In the genomic region with DNA sequence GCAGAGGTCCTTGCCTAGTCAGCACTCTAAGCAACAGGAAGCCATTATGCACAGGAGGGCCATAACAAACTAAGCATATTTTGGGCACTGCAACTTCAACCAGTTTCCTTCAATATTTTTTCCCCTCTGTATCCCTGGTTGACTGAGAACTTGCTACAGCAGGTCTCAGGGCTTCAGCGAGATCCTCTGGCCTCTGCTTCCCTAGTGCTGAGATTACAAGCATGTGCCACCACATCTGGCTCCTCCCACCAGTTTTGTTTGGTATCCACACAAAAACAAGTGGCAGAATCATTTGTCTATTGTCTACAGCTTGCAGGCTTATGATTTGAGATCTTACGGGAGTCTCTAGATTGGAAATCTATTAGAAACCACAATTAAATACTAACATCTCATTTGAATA, we compare ENCODE assay signal across 21 mouse cellular contexts. TPM values are rescaled to one million over a fixed set of nuclear protein-coding genes. Genes with fewer than 3 reads are reported as not detected.
DNase-seq lines count a peak whose midpoint lies in the region; ATAC-seq and TF ChIP-seq lines count a peak whose summit lies in the region.
"Had no signal": no experiment of that assay in that cellular context is flagged by ENCODE, and none has a peak within 500 bp of the region (broad histone marks: within the 10 kb centered on the region; RNA-seq: fewer than 3 reads in every experiment).

No protein-coding gene starts in this region.

- no peak for ATAC-seq in liver, embryonic 12.5 days
- ATAC-seq in G1E (ENCODE audit: extremely low read depth, insufficient number of reproducible peaks, low FRiP score, poor library complexity, severe bottlenecking) = no peak
- no peak for ATAC-seq in liver, embryonic 14.5 days (ENCODE audit: insufficient read depth)
- ATAC-seq: lung, postnatal 0 days; midbrain, embryonic 16.5 days had no signal

- H3K27ac ChIP-seq in liver, embryonic 12.5 days = peak overlapping the region; percentile 45
- H3K27ac ChIP-seq in CH12.LX (ENCODE audit: insufficient read depth, low read depth) = 0 out of 2 replicates have a peak overlapping the region, but pooled peaks have one; percentile 3
- H3K27ac ChIP-seq in liver, embryonic 14.5 days = no peak overlapping the region
- H3K27ac ChIP-seq in layer of hippocampus, adult 2 months = no peak overlapping the region
- H3K27ac ChIP-seq: forebrain, embryonic 10.5 days; gastrocnemius, adult 2 months; heart, embryonic 15.5 days; limb, embryonic 15.5 days; stomach, embryonic 15.5 days had no signal

- no peak for TF ChIP-seq CTCF in CH12.LX (conservative IDR thresholded peaks at IDR 0.05 in 1 of 2, IDR thresholded peaks at IDR 0.05 in 1 of 2; ENCODE audit: low read depth in 2 of 2, low read length in 2 of 2)
- TF ChIP-seq CTCF in G1E (IDR thresholded peaks at IDR 0.05; ENCODE audit: low read depth, low read length) = no peak
- TF ChIP-seq CTCF in liver, embryonic 14.5 days (IDR thresholded peaks at IDR 0.05; ENCODE audit: low read depth) = no peak
- TF ChIP-seq CTCF in layer of hippocampus, adult 2 months (conservative IDR thresholded peaks at IDR 0.05) = no peak

- TF ChIP-seq POLR2A in CH12.LX (IDR thresholded peaks at IDR 0.05; ENCODE audit: low read depth, low read length) = no peak

- no peak for DNase-seq in liver
- peak; percentile 38 for DNase-seq in CH12.LX (ENCODE audit: extremely low read depth)
- DNase-seq in G1E (ENCODE audit: low spot score) = no peak
- no peak for DNase-seq in liver, embryonic 14.5 days (ENCODE audit: low read depth in 3 of 3, low spot score in 3 of 3)
- DNase-seq in T-cell, adult 2 months (ENCODE audit: low spot score) = no peak
- DNase-seq in layer of hippocampus, adult 2 months (ENCODE audit: low spot score in 2 of 2) = no peak
- DNase-seq: adrenal gland, postnatal 36 days; cerebellum, adult 18-20 months; cerebellum, postnatal 25 days; embryo, embryonic 11 days; gastrocnemius, adult 2 months; heart, adult 18-20 months; kidney, adult 18-20 months; kidney, postnatal 10 days had no signal

- H3K4me1 ChIP-seq in liver, embryonic 12.5 days = peaks cover 24% of the 10 kb centered on the region
- H3K4me1 ChIP-seq in CH12.LX (ENCODE audit: control insufficient read depth in 1 of 2, insufficient read depth in 2 of 2) (peaks cover 0 to 30% of the 10 kb centered on the region in 2 experiments; a peak in 2 of 4 replicates), G1E (ENCODE audit: insufficient read depth, low read depth, low read length) (peaks cover 32% of the 10 kb centered on the region)
- peaks cover 10 to 11% of the 10 kb centered on the region in 2 experiments for H3K4me1 ChIP-seq in liver, embryonic 14.5 days (replicated peaks; ENCODE audit: control insufficient read depth in 2 of 2, insufficient read depth in 2 of 2, low read length in 1 of 2)

- no peak for TF ChIP-seq EP300 in CH12.LX (IDR thresholded peaks at IDR 0.05; ENCODE audit: low read length)
- TF ChIP-seq EP300 in liver, embryonic 14.5 days (IDR thresholded peaks at IDR 0.05; ENCODE audit: low read depth) = no peak

- peaks cover 71% of the 10 kb centered on the region for H3K79me2 ChIP-seq in CH12.LX (replicated peaks; ENCODE audit: control insufficient read depth, extremely low read depth, insufficient read depth, poor library complexity, severe bottlenecking)

- H3K4me2 ChIP-seq in liver, embryonic 12.5 days = peak overlapping the region; percentile 99
- H3K4me2 ChIP-seq in CH12.LX (ENCODE audit: insufficient read depth, low read depth, poor library complexity, severe bottlenecking) = peak overlapping the region; percentile 39
- H3K4me2 ChIP-seq in liver, embryonic 14.5 days (ENCODE audit: low read depth) = peak overlapping the region; percentile 99
- H3K4me2 ChIP-seq: heart, embryonic 15.5 days; limb, embryonic 15.5 days; stomach, embryonic 15.5 days had no signal

- peak overlapping the region; percentile 36 for H3K9ac ChIP-seq in liver, embryonic 12.5 days
- peak overlapping the region; percentile 29 for H3K9ac ChIP-seq in CH12.LX (ENCODE audit: insufficient read depth, low read depth)
- H3K9ac ChIP-seq in liver, embryonic 14.5 days (replicated peaks) = peak overlapping the region; percentile 23; the same call in 1 of the 2 replicates
- H3K9ac ChIP-seq: heart, embryonic 15.5 days; limb, embryonic 15.5 days; stomach, embryonic 15.5 days had no signal

- H3K27me3 ChIP-seq in liver, embryonic 12.5 days (replicated peaks) = no peaks in the 10 kb centered on the region
- H3K27me3 ChIP-seq in CH12.LX (replicated peaks) (no peaks in the 10 kb centered on the region), G1E (ENCODE audit: insufficient read depth, low read length) (no peaks in the 10 kb centered on the region)
- H3K27me3 ChIP-seq in liver, embryonic 14.5 days (ENCODE audit: control insufficient read depth, insufficient read depth, low read length) = no peaks in the 10 kb centered on the region
- H3K27me3 ChIP-seq: heart, embryonic 15.5 days; limb, embryonic 15.5 days; stomach, embryonic 15.5 days had no signal

- dilution Hi-C loops in CH12.LX (cut with MboI; ENCODE audit: extremely low pct_ligation_motif_present, extremely low pct_unique_long_range_greater_than_20kb, low sequenced_read_pairs) = no loop called here

- peak overlapping the region; percentile 20; the same call in 1 of the 2 replicates for H3K4me3 ChIP-seq in liver, embryonic 12.5 days
- peak overlapping the region in 2 of 3 experiments; percentile 15 to 46 for H3K4me3 ChIP-seq in CH12.LX (replicated peaks in 1 of 3; ENCODE audit: low read depth in 2 of 3, low read length in 2 of 3, poor library complexity in 1 of 3)
- peak overlapping the region; percentile 62; the same call in 1 of the 2 replicates for H3K4me3 ChIP-seq in G1E (ENCODE audit: low read depth, low read length)
- H3K4me3 ChIP-seq in liver, embryonic 14.5 days (ENCODE audit: insufficient read depth in 1 of 2, low read depth in 2 of 2, low read length in 2 of 2) = peak overlapping the region in 1 of 2 experiments; percentile 20; a peak in 1 of 4 replicates
- no peak overlapping the region for H3K4me3 ChIP-seq in layer of hippocampus, adult 2 months
- H3K4me3 ChIP-seq: gastrocnemius, adult 2 months; heart, embryonic 15.5 days; limb, embryonic 15.5 days; stomach, embryonic 15.5 days had no signal

- H3K36me3 ChIP-seq in liver, embryonic 12.5 days = peaks cover 45% of the 10 kb centered on the region
- H3K36me3 ChIP-seq in CH12.LX (replicated peaks in 1 of 2; ENCODE audit: control insufficient read depth in 1 of 2, insufficient read depth in 1 of 2, low read length in 1 of 2) = peaks cover 27 to 46% of the 10 kb centered on the region in 2 experiments
- peaks cover 46% of the 10 kb centered on the region for H3K36me3 ChIP-seq in G1E (replicated peaks)
- H3K36me3 ChIP-seq in liver, embryonic 14.5 days (replicated peaks; ENCODE audit: control insufficient read depth, insufficient read depth, low read depth) = peaks cover 27% of the 10 kb centered on the region

- WGBS in liver, embryonic 12.5 days (ENCODE audit: insufficient replicate concordance) = 48% methylated on average over 2 of the region's 2 CpGs
- WGBS in liver, embryonic 14.5 days (ENCODE audit: insufficient replicate concordance) = 42% methylated on average over 2 of the region's 2 CpGs

- no peak for TF ChIP-seq RAD21 in CH12.LX (IDR thresholded peaks at IDR 0.05; ENCODE audit: low read depth, low read length)

- in situ Hi-C loops in CH12.LX (cut with MboI; ENCODE audit: low pct_ligation_motif_present, low pct_unique_long_range_greater_than_20kb, low sequenced_read_pairs) = no loop called here

- no peaks in the 10 kb centered on the region for H3K9me3 ChIP-seq in liver, embryonic 12.5 days (replicated peaks)
- no peaks in the 10 kb centered on the region for H3K9me3 ChIP-seq in CH12.LX (replicated peaks; ENCODE audit: low read length)
- H3K9me3 ChIP-seq in G1E (replicated peaks) = no peaks in the 10 kb centered on the region
- H3K9me3 ChIP-seq in liver, embryonic 14.5 days (ENCODE audit: control insufficient read depth, low read length) = no peaks in the 10 kb centered on the region
- H3K9me3 ChIP-seq: forebrain, embryonic 10.5 days; heart, embryonic 15.5 days; limb, embryonic 15.5 days; stomach, embryonic 15.5 days had no signal

RNA-seq across cellular contexts. Expression of gene Gart, which starts 1.9 kb away (rescaled TPM):
- 158 and 160 TPM in 2 replicates for polyA plus RNA-seq in liver, embryonic 12.5 days (2016; fragmentation: Nextera tagmentation; extraction: Ambion mirVana)
- 517 and 601 TPM in 2 replicates for total RNA-seq in CH12.LX (2012; rRNA removed)
- 347 and 356 TPM in 2 replicates for total RNA-seq in CH12.LX (2014; rRNA removed)
- 722 and 821 TPM in 2 replicates for polyA plus RNA-seq in CH12.LX (2012; ENCODE audit: insufficient read length, low read depth)
- total RNA-seq in G1E (2014; fragmentation: Nextera tagmentation) = 193 and 200 TPM in 2 replicates
- 275 and 327 TPM in 2 replicates for total RNA-seq in G1E (2017)
- 631 and 715 TPM in 2 replicates for polyA plus RNA-seq in G1E (2012)
- 35.1 and 42.3 TPM in 2 replicates for polyA plus RNA-seq in liver, embryonic 14.5 days (2012; rRNA removed)
- 61.3 and 75.1 TPM in 2 replicates for polyA plus RNA-seq in liver, embryonic 14.5 days (2014; fragmentation: Nextera tagmentation; extraction: Ambion mirVana)
- 10 to 100 TPM; 52.9 to 54.3 TPM for total RNA-seq in layer of hippocampus, adult 2 months (2021)

RNA-seq across cellular contexts. Expression of gene Son, which starts 2.4 kb away (rescaled TPM):
- 60.5 and 65.0 TPM in 2 replicates for polyA plus RNA-seq in liver, embryonic 12.5 days (2016; fragmentation: Nextera tagmentation; extraction: Ambion mirVana)
- 126 and 152 TPM in 2 replicates for total RNA-seq in CH12.LX (2012; rRNA removed)
- 206 and 235 TPM in 2 replicates for total RNA-seq in CH12.LX (2014; rRNA removed)
- polyA plus RNA-seq in CH12.LX (2012; ENCODE audit: insufficient read length, low read depth) = 237 and 271 TPM in 2 replicates
- 573 and 598 TPM in 2 replicates for total RNA-seq in G1E (2014; fragmentation: Nextera tagmentation)
- total RNA-seq in G1E (2017) = 239 and 264 TPM in 2 replicates
- 42.3 and 43.9 TPM in 2 replicates for polyA plus RNA-seq in G1E (2012)
- 48.2 and 64.2 TPM in 2 replicates for polyA plus RNA-seq in liver, embryonic 14.5 days (2012; rRNA removed)
- 42.9 and 45.0 TPM in 2 replicates for polyA plus RNA-seq in liver, embryonic 14.5 days (2014; fragmentation: Nextera tagmentation; extraction: Ambion mirVana)
- 100 to 1,000 TPM; 259 to 285 TPM for total RNA-seq in layer of hippocampus, adult 2 months (2021)

RNA-seq across cellular contexts. Expression of gene Dnajc28, which starts 26.1 kb away (rescaled TPM):
- polyA plus RNA-seq in liver, embryonic 12.5 days (2016; fragmentation: Nextera tagmentation; extraction: Ambion mirVana) = 1.8 and 2.8 TPM in 2 replicates
- 1.1 and 1.8 TPM in 2 replicates for total RNA-seq in CH12.LX (2012; rRNA removed)
- total RNA-seq in CH12.LX (2014; rRNA removed) = 0.97 and 1.2 TPM in 2 replicates
- 0.47 and 0.55 TPM in 2 replicates for polyA plus RNA-seq in CH12.LX (2012; ENCODE audit: insufficient read length, low read depth)
- 7.4 and 8.0 TPM in 2 replicates for total RNA-seq in G1E (2014; fragmentation: Nextera tagmentation)
- total RNA-seq in G1E (2017) = 4.6 and 5.1 TPM in 2 replicates
- 0.40 and 0.76 TPM in 2 replicates for polyA plus RNA-seq in G1E (2012)
- 0.53 and 0.71 TPM in 2 replicates for polyA plus RNA-seq in liver, embryonic 14.5 days (2012; rRNA removed)
- polyA plus RNA-seq in liver, embryonic 14.5 days (2014; fragmentation: Nextera tagmentation; extraction: Ambion mirVana) = 1.6 and 1.8 TPM in 2 replicates
- 10 to 100 TPM; 10.3 to 10.5 TPM for total RNA-seq in layer of hippocampus, adult 2 months (2021)

RNA-seq across cellular contexts. Expression of gene Donson, which starts 43.7 kb away (rescaled TPM):
- polyA plus RNA-seq in liver, embryonic 12.5 days (2016; fragmentation: Nextera tagmentation; extraction: Ambion mirVana) = 48.4 and 54.9 TPM in 2 replicates
- 62.5 and 63.2 TPM in 2 replicates for total RNA-seq in CH12.LX (2012; rRNA removed)
- 63.9 and 71.5 TPM in 2 replicates for total RNA-seq in CH12.LX (2014; rRNA removed)
- polyA plus RNA-seq in CH12.LX (2012; ENCODE audit: insufficient read length, low read depth) = 47.6 and 51.9 TPM in 2 replicates
- 42.7 and 80.4 TPM in 2 replicates for total RNA-seq in G1E (2014; fragmentation: Nextera tagmentation)
- total RNA-seq in G1E (2017) = 37.6 and 38.1 TPM in 2 replicates
- polyA plus RNA-seq in G1E (2012) = 18.9 and 20.3 TPM in 2 replicates
- 13.8 and 26.2 TPM in 2 replicates for polyA plus RNA-seq in liver, embryonic 14.5 days (2012; rRNA removed)
- polyA plus RNA-seq in liver, embryonic 14.5 days (2014; fragmentation: Nextera tagmentation; extraction: Ambion mirVana) = 32.0 and 32.8 TPM in 2 replicates
- total RNA-seq in layer of hippocampus, adult 2 months (2021) = 10 to 100 TPM; 24.4 to 28.8 TPM

RNA-seq across cellular contexts. Expression of gene Tmem50b, which starts 47.3 kb away (rescaled TPM):
- polyA plus RNA-seq in liver, embryonic 12.5 days (2016; fragmentation: Nextera tagmentation; extraction: Ambion mirVana) = 6.7 and 6.8 TPM in 2 replicates
- total RNA-seq in CH12.LX (2012; rRNA removed) (6.1 and 9.7 TPM in 2 replicates), CH12.LX (2014; rRNA removed) (12.7 and 14.5 TPM in 2 replicates), G1E (2014; fragmentation: Nextera tagmentation) (18.8 and 25.1 TPM in 2 replicates), G1E (2017) (17.9 and 19.7 TPM in 2 replicates)
- polyA plus RNA-seq in CH12.LX (2012; ENCODE audit: insufficient read length, low read depth) (15.9 TPM in 2 replicates), G1E (2012) (1.4 and 1.8 TPM in 2 replicates)
- polyA plus RNA-seq in liver, embryonic 14.5 days (2012; rRNA removed) = 2.5 and 2.8 TPM in 2 replicates
- 5.0 TPM in 2 replicates for polyA plus RNA-seq in liver, embryonic 14.5 days (2014; fragmentation: Nextera tagmentation; extraction: Ambion mirVana)
- 100 to 1,000 TPM in 1 of 2 experiments, 10 to 100 TPM in 1; 97.3 to 104 TPM for total RNA-seq in layer of hippocampus, adult 2 months (2021)

Comparison
In these comparisons a context has a peak if more than half of its experiments do, and no peak if none do; other contexts are left out.
1. H3K27ac ChIP-seq: peak in liver, embryonic 12.5 days (single experiment) and CH12.LX (single experiment); none in liver, embryonic 14.5 days (single experiment) and layer of hippocampus, adult 2 months (single experiment).
2. H3K4me2 ChIP-seq: peak in every context shown above with its lines; median percentile 99 in liver, embryonic 12.5 days; 99 in liver, embryonic 14.5 days; 39 in CH12.LX.
3. Peak in every context shown above with its lines, with median percentiles within 50 percentile points of each other: H3K9ac ChIP-seq.